ENCODE assay signal across 21 mouse cellular contexts in genomic region chr5:32000076-32000475, GRCm38 (mm10).
A peak's percentile ranks its signal among the peaks of the same experiment; 100 is the strongest.
DNase-seq lines count a peak whose midpoint lies in the region; ATAC-seq and TF ChIP-seq lines count a peak whose summit lies in the region.
"Had no signal": no experiment of that assay in that cellular context is flagged by ENCODE, and none has a peak within 500 bp of the region (broad histone marks: within the 10 kb centered on the region; RNA-seq: fewer than 3 reads in every experiment).

No protein-coding gene starts in this region.

- peaks cover 22% of the 10 kb centered on the region for H3K4me1 ChIP-seq in heart, embryonic 10.5 days
- H3K4me1 ChIP-seq in stomach, postnatal 0 days (replicated peaks; ENCODE audit: control insufficient read depth, insufficient read depth) = peaks cover 3% of the 10 kb centered on the region; the same call in 1 of the 2 replicates

- 74% methylated on average over 3 of the region's 3 CpGs for WGBS in heart, embryonic 10.5 days
- WGBS in stomach, postnatal 0 days = 58% methylated on average over 3 of the region's 3 CpGs

- H3K4me2 ChIP-seq in stomach, postnatal 0 days (replicated peaks; ENCODE audit: low read depth) = no peak overlapping the region

- no peaks in the 10 kb centered on the region for H3K27me3 ChIP-seq in heart, embryonic 10.5 days (ENCODE audit: insufficient read depth, poor library complexity, severe bottlenecking)
- no peaks in the 10 kb centered on the region for H3K27me3 ChIP-seq in stomach, postnatal 0 days (ENCODE audit: control insufficient read depth, insufficient read depth, low read length)
- H3K27me3 ChIP-seq: CH12.LX, Patski had no signal

- peak; percentile 84 for DNase-seq in heart, adult 11 months
- DNase-seq in heart, postnatal 10 days = no peak
- peak; percentile 57 for DNase-seq in heart, embryonic 10.5 days (ENCODE audit: low spot score)
- no peak for DNase-seq in heart, adult 8-10 months (ENCODE audit: low spot score)
- no peak for DNase-seq in stomach, postnatal 0 days (ENCODE audit: low spot score)
- DNase-seq in right cerebral cortex, postnatal 10 days (ENCODE audit: low spot score in 2 of 2) = no peak
- DNase-seq: adrenal gland, adult 2 months; adrenal gland, adult 8-10 months; adrenal gland, postnatal 10 days; adrenal gland, postnatal 14 days; adrenal gland, postnatal 25 days; adrenal gland, postnatal 36 days; B cell, adult 2 months; cerebellum, adult 11 months; cerebellum, adult 11-12 months; cerebellum, adult 18-20 months had no signal

- intact Hi-C loops in heart, postnatal 10 days (cut with DNase I) = no loop called here

- H3K4me3 ChIP-seq in heart, embryonic 10.5 days = no peak overlapping the region
- no peak overlapping the region for H3K4me3 ChIP-seq in stomach, postnatal 0 days (ENCODE audit: low read depth, low read length)

- no peak for TF ChIP-seq CTCF in stomach, postnatal 0 days (IDR thresholded peaks at IDR 0.05; ENCODE audit: low read depth)

- 0 out of 2 replicates have a peak, but pooled peaks have one; percentile 33 for ATAC-seq in stomach, postnatal 0 days (ENCODE audit: low FRiP score, low TSS enrichment)
- ATAC-seq: activated CD4-positive, CD25-positive, alpha-beta regulatory T cell, adult 4 months; CD4-positive, CD25-positive, alpha-beta regulatory T cell, adult 4 months; Patski had no signal

- no peak for TF ChIP-seq EP300 in stomach, postnatal 0 days (optimal IDR thresholded peaks at IDR 0.05)

- no peaks in the 10 kb centered on the region for H3K9me3 ChIP-seq in heart, embryonic 10.5 days
- H3K9me3 ChIP-seq in stomach, postnatal 0 days (ENCODE audit: control insufficient read depth, low read length) = no peaks in the 10 kb centered on the region
- H3K9me3 ChIP-seq: G1E had no signal

- no peak overlapping the region for H3K27ac ChIP-seq in heart, embryonic 10.5 days
- 0 out of 2 replicates have a peak overlapping the region, but pooled peaks have one; percentile 56 for H3K27ac ChIP-seq in stomach, postnatal 0 days (replicated peaks)

- no peaks in the 10 kb centered on the region for H3K36me3 ChIP-seq in heart, embryonic 10.5 days
- no peaks in the 10 kb centered on the region for H3K36me3 ChIP-seq in stomach, postnatal 0 days (ENCODE audit: control insufficient read depth, insufficient read depth, low read length)

- no peak overlapping the region for H3K9ac ChIP-seq in stomach, postnatal 0 days (ENCODE audit: low read length)

Comparison
In these comparisons a context has a peak if more than half of its experiments do, and no peak if none do; other contexts are left out.
1. DNase-seq: peak in heart, adult 11 months (single experiment) and heart, embryonic 10.5 days (single experiment); none in heart, postnatal 10 days (0 of 2), heart, adult 8-10 months (single experiment), stomach, postnatal 0 days (single experiment) and right cerebral cortex, postnatal 10 days (0 of 2).